Mouse (Mus musculus) small intestine, adult 2 months (tissue): ENCODE data around the gene Rnf39. TPM values are rescaled to one million over a fixed set of nuclear protein-coding genes. Genes with fewer than 3 reads are reported as not detected.

Experiments
- H3K27ac ChIP-seq: fragments of 200-500 bp; 2 replicates; pipeline ENCODE4 v1.5.1; 2012; ENCODE audit warnings: low read depth, low read length, control low read depth, inconsistent platforms; ENCODE audit not compliant: insufficient read depth
- H3K27me3 ChIP-seq: fragments of 200-500 bp; 2 replicates; pipeline ENCODE4 v1.6.1; 2012; ENCODE audit warnings: mild to moderate bottlenecking, moderate library complexity, low read length, inconsistent platforms; ENCODE audit not compliant: control insufficient read depth, insufficient read depth
- H3K36me3 ChIP-seq: fragments of 200-500 bp; 2 replicates; pipeline ENCODE4 v1.6.1; 2012; ENCODE audit warnings: mild to moderate bottlenecking, low read length, control low read depth, inconsistent platforms; ENCODE audit not compliant: control insufficient read depth, insufficient read depth
- H3K4me1 ChIP-seq: fragments of 200-500 bp; 2 replicates; pipeline ENCODE4 v1.6.1; 2012; ENCODE audit warnings: low read length, inconsistent platforms, mixed read lengths; ENCODE audit not compliant: control insufficient read depth, insufficient read depth, insufficient read length
- H3K4me3 ChIP-seq: fragments of 200-500 bp; 2 replicates; pipeline ENCODE4 v1.5.1; 2012; ENCODE audit warnings: low read depth, mild to moderate bottlenecking, control low read depth, inconsistent platforms, low read length, moderate library complexity
- CTCF ChIP-seq: fragments of 200-500 bp; IDR thresholded peaks from 2 replicates; pipeline ENCODE4 v1.5.1; 2012; ENCODE audit warnings: low read depth, mild to moderate bottlenecking, control low read depth, inconsistent platforms, low read length, moderate library complexity, mixed read lengths; ENCODE audit not compliant: insufficient replicate concordance, insufficient read length; ENCODE audit errors: extremely low read depth
- POLR2A ChIP-seq: fragments of 200-500 bp; IDR thresholded peaks from 2 replicates; pipeline ENCODE4 v1.6.1; 2012; ENCODE audit warnings: low read depth, mild to moderate bottlenecking, control low read depth, inconsistent platforms, low read length, moderate library complexity
- WGBS: fragments of 180-500 bp; shearing (Covaris S2); methylation state at CpG from one replicate; pipeline ENCODE4 v1.1.7; 2018; 5-methylcytosine and 5-hydroxymethylcytosine counted together
- polyA plus RNA-seq: library from polyadenylated mRNA; depleted of rRNA; stranded (reverse); fragments of >200 nt; gene quantifications from 2 replicates; pipeline ENCODE4 v1.2.3, GENCODE M21; 2012

The Rnf39 gene
- polyA plus RNA-seq, 1 experiment, result 16.0 TPM

- Histone ChIP-seq H3K4me1 (peaks cover 10% of the 10 kb centered on the region), H3K27me3 (0 out of 2 replicates have a peak, but pooled peaks cover 3% of the 10 kb centered on the region), H3K4me3 (peak within 1 kb of the TSS; percentile 84), H3K27ac (0 out of 2 replicates have a peak within 1 kb of the TSS, but pooled peaks have one; percentile 52), H3K36me3 (peaks cover 13% of the 10 kb centered on the region)
- no peak; the same call in 1 of the 2 replicates for TF ChIP-seq CTCF
- TF ChIP-seq POLR2A, result peak; percentile 81
- WGBS, result under 1% methylated on average over 36 of the region's 36 CpGs
Measured at GRCm38 (mm10) chr17:36950981-36951947, 8.5 kb downstream of the Rnf39 start, which contains the start of gene Ppp1r11. Gene Ppp1r11 (minus strand): TSS chr17:36951741.

- Histone ChIP-seq H3K36me3 (peaks cover 13% of the 10 kb centered on the region), H3K4me3 (no peak overlapping the region), H3K27me3 (no peaks in the 10 kb centered on the region), H3K27ac (no peak overlapping the region), H3K4me1 (peaks cover 4% of the 10 kb centered on the region; the same call in 1 of the 2 replicates)
- TF ChIP-seq POLR2A (no peak), CTCF (no peak)
- WGBS, result 90% methylated on average over 2 of the region's 2 CpGs
Measured at GRCm38 (mm10) chr17:36952631-36953030, 9.9 kb downstream of the Rnf39 start.

- 84% methylated on average over 1 of the region's 1 CpGs for WGBS
Measured at GRCm38 (mm10) chr17:36953062-36953461, 10.3 kb downstream of the Rnf39 start.

GRCm38 (mm10) chr17:36957999-36958743, 15.5 kb downstream of the Rnf39 start, which contains the start of the genes Znrd1 and Znrd1as:
Gene Znrd1 (minus strand): TSS chr17:36958559.
Gene Znrd1as (plus strand): TSS chr17:36958592.
- no peak for TF ChIP-seq CTCF
- TF ChIP-seq POLR2A, result peak; percentile 61
- Histone ChIP-seq H3K27ac (peak within 1 kb of the TSS; percentile 67), H3K4me1 (peaks cover 6% of the 10 kb centered on the region; the same call in 1 of the 2 replicates), H3K4me3 (peak within 1 kb of the TSS; percentile 74), H3K36me3 (peaks cover 3% of the 10 kb centered on the region), H3K27me3 (no peaks in the 10 kb centered on the region)
- under 1% methylated on average over 46 of the region's 46 CpGs for WGBS

More at GRCm38 (mm10) chr17:36953062-36953461, 10.3 kb downstream of the Rnf39 start:
- peaks cover 3% of the 10 kb centered on the region; the same call in 1 of the 2 replicates for H3K4me1 ChIP-seq
- H3K36me3 ChIP-seq, result peaks cover 13% of the 10 kb centered on the region
- TF ChIP-seq POLR2A (no peak), CTCF (no peak)
- no peak overlapping the region for H3K4me3 ChIP-seq
- no peaks in the 10 kb centered on the region for H3K27me3 ChIP-seq
- no peak overlapping the region for H3K27ac ChIP-seq

- 10% methylated on average over 12 of the region's 12 CpGs for WGBS
- H3K27ac ChIP-seq, result no peak overlapping the region
Measured at GRCm38 (mm10) chr17:36958884-36959283, 16.2 kb downstream of the Rnf39 start.

GRCm38 (mm10) chr17:36961125-36961524, 18.4 kb downstream of the Rnf39 start:
- Histone ChIP-seq H3K27me3 (no peaks in the 10 kb centered on the region), H3K4me3 (no peak overlapping the region), H3K36me3 (0 out of 2 replicates have a peak, but pooled peaks cover 4% of the 10 kb centered on the region), H3K27ac (no peak overlapping the region), H3K4me1 (peaks cover 6% of the 10 kb centered on the region; the same call in 1 of the 2 replicates)
- TF ChIP-seq CTCF (no peak), POLR2A (no peak)
- WGBS, result 54% methylated on average over 1 of the region's 1 CpGs

More at GRCm38 (mm10) chr17:36958884-36959283, 16.2 kb downstream of the Rnf39 start:
- Histone ChIP-seq H3K4me3 (peak overlapping the region; percentile 74), H3K27me3 (no peaks in the 10 kb centered on the region), H3K36me3 (peaks cover 3% of the 10 kb centered on the region; the same call in 1 of the 2 replicates), H3K4me1 (peaks cover 6% of the 10 kb centered on the region; the same call in 1 of the 2 replicates)
- TF ChIP-seq CTCF (no peak), POLR2A (no peak)
